Mouse (Mus musculus) ZHBTc4 (cell line): ENCODE measurements around the gene Dvl2.

ENCODE experiments used
- DNase-seq: peaks from one replicate; pipeline ENCODE4 v3.0.0-alpha.2; 2011; ENCODE audit warnings: low read depth, low spot score

Gene Dvl2

DNA sequence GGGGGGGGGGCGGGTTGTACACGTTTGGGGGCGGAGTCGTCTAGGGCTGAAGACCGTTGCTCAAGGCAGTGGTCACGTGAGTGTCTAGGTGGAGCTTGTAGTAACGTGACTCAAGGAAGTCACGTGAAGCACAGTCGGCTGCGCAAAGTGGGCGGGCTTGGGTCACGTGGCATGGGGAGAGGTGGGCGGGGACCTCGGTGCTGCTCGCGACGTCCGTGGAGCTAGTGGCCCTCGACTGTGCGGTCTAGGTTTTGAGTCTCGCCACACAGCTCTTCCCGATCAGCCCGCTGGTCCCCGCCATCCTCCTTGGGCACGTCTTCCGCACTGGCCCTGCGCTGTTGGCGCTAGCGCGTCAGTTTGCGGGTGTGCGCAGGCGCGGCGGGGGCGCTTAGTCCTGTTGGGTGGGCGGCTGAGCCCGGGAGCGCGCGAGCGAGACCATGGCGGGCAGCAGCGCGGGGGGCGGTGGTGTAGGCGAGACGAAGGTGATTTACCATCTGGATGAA lies at the start of gene Dvl2:
Dvl2 (plus strand) TSS at position 200 of the 503 bp plus-strand sequence.
- peak; percentile 100 for DNase-seq

DNA sequence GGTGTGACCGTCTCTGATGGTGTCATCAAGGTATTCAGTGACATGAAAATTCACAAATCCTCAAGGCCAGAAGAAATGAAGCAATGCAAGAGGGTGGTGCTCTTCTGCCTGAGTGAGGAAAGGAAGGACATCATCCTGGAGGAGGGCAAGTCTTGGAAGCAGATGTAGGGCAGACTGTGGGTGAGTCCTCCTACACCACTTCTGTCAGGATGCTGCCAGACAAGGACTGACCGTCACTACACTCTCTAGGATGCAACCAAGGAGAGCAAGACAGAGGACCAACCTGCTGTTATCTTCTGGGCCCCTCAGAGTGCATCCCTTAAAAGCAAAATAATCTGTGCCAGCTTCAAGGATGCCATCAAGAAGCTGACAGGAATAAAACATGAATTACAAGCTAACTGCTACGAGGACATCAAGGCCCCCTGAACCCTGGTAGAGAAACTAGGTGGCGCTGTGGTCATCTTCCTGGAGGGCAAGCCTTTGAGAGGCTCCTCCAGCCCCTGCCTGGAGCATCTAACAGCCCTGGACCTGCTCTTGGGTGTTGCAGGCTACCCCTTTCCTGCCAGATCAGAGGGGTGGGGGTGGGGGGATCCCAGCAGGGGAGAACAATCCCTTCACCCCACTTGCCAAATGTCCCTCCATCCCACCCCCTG lies 49.5 kb upstream of the Dvl2 start:
- no peak for DNase-seq

DNA sequence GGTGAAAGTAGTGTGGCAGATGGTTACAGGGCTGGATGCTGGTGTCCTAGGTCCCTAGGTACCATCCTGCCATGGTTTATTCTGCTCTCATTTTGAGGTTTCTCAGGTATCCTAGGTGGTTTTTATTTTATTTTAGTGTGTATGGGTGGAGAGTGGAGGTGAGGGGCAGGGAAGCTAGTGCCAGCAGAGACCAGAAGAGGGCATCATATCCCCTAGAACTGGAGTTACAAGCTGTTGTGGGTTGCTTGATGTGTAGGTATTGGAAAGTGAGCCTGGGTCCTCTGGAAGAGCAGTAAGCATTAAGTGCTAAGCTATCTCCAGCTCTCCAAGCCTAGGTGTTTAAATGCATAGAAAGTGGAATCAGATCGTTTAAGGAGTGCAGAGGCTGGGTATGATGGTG lies 48.1 kb upstream of the Dvl2 start:
- no peak for DNase-seq

DNA sequence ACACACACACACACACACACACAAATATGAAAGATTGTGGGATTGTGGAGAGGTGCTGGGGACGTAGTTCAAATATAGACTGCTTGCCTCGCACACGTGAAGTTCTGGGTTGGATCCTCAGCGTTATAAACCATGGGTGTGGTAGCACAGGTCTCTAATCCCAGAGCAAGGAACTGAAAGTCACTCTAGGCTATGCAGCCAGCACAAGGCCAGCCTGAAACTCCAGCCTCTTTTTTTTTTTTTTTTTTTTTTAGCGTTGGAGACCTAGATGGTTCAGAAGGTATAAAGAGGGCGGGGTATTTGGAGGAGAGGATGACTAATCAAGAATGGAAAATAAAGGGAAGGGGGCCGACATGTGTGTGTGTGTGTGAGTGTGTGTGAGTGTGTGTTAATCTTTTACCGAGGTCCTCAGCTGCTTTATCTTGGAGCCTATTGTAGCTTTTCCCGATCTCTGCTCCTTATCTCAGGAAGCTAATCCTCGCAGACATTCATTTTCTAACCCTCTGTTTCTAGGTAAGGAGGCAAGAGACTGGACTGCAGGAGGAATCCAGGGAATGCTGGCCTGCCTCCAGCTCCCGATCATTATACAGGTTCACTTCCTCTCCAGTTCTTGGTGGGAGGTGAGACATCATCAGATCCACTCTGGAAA lies 47.0 kb upstream of the Dvl2 start:
- DNase-seq: no peak

DNA sequence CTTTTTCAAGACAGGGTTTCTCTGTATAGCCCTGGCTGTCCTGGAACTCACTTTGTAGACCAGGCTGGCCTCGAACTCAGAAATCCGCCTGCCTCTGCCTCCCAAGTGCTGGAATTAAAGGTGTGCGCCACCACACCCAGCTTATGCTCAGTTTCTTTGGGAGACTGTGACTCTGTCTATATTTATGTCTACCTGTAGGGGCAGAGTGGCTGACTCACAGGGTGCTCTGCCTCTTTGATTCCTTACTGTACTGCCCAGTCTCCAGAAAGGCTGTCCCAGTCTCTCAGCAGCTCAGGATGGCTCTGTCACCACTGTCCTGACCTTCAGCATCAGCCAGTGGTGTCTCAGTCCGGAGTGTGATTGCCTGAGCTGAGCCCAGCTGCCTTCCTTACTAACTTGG lies 44.8 kb upstream of the Dvl2 start:
- DNase-seq: peak; percentile 54

DNA sequence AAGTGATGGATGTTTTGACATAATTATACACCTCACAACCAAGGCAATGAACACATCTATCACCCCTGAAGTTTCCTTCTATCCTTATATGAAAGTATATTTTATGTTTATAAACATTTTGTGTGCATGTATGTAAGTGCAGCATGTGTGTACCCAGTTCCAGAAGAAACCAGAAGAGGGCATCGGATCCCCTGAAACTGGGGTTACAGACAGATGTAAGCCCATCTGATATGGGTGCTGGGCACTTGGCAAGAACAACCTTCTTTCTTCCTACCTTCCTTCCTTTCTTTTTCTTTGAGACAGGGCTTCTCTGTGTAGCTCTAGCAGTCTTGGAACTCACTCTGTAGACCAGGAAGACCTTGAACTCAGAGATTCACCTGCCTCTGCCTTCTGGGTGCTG lies 44.2 kb upstream of the Dvl2 start:
- no peak for DNase-seq

DNA sequence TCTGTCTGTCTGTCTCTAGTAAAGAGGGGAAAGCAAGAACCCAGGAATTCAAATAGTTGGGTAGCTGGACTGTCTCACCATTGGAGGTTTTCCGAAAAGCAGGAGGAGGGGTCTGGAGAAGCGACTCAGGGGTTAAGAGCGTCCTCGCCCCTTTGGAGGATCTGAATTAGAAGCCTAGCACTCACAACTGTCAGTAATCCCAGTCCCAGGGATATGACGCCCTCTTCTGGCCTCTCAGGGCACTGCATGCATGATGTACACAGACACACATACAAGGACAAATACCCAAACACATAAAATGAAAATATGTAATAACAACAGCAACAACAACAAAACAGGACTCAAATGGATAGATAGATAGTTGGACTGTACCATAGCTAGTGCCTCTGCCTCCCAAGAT lies 39.8 kb upstream of the Dvl2 start:
- peak; percentile 86 for DNase-seq

DNA sequence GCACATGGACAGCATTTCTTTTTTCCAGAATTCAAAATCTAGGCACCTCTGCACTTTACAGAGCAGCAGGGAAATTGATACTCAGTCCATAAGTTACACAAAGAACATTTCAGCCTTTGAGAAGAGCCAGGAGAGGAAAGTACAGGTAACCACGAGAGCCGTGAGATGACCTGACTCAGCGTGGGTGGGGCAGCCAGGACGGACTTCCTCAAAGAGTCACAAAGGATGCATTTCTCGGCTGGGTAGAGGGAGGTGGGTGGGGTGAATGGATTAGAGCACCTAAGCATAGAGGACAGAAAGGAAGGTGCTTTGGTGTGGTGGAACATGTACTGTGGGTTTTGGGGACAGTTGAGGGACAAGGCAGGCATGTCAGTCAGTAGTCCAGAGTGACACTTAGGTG lies 38.6 kb upstream of the Dvl2 start:
- DNase-seq: peak; percentile 27

DNA sequence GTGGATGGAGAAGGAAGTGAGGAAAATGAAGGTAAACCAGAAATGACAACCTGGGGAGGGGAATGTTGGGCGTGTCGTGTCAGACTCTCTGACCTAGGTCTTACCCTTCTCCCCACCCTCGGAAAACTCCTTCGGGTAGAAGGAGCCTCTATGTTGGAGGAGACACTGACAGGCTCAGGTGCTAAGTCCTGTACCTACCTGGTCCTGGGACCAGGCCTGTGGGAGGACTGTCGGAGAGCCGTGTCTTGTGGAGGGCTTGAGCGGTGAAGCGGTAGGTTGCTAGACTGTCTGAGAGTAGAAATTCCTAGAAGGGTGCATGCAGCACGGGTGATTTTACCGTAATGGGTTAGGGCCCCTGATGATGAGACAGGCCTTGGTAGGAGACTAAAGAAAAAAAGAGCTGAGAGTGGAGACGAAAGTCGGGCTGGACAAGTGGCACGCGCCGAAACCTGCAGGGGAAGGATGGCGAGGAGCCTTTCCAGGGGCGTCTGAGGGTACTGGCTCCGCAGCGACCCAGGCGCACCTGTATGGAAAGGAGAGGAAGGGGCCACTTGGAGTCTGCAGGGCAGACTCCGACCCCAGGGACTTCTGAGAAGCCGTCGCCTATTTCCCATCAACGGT lies 35.6 kb upstream of the Dvl2 start, which contains the start of gene Cldn7:
Cldn7 (plus strand) TSS at position 130 of the 621 bp plus-strand sequence.
- DNase-seq: no peak

DNA sequence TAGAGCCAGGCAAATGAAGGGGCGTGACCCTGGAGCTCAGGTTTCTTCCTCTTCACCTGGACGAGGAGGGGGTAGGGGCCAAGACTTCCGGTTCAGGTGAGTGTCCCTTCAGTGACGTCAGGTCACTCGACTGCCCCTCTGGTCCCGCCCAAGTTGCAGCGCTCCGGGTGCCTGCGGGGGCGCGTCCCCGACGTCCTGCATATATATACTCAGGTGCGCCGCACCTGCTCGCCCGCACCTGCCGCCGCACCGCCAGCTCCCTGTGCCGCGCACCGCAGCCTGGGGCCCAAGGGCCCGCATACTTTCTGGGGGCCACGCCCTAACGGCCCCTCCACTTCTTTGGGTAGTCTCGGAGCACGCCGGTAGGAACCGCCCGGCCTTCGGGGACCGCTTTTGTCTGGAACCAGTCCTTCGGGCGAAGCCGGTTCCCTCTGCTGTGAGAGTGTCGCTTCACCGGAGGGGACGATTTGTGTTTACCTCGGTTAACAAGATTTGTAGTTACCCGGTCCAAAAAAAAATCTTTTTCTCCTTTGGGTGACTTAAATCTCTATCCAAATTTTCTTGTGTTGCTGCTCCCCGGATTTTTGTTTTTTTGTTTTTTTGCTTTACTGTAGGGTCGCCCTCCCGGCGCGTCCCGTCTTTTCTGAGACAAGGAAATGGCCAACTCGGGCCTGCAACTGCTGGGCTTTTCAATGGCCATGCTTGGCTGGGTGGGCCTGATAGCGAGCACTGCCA lies 35.0 kb upstream of the Dvl2 start:
- peak; percentile 52 for DNase-seq

DNA sequence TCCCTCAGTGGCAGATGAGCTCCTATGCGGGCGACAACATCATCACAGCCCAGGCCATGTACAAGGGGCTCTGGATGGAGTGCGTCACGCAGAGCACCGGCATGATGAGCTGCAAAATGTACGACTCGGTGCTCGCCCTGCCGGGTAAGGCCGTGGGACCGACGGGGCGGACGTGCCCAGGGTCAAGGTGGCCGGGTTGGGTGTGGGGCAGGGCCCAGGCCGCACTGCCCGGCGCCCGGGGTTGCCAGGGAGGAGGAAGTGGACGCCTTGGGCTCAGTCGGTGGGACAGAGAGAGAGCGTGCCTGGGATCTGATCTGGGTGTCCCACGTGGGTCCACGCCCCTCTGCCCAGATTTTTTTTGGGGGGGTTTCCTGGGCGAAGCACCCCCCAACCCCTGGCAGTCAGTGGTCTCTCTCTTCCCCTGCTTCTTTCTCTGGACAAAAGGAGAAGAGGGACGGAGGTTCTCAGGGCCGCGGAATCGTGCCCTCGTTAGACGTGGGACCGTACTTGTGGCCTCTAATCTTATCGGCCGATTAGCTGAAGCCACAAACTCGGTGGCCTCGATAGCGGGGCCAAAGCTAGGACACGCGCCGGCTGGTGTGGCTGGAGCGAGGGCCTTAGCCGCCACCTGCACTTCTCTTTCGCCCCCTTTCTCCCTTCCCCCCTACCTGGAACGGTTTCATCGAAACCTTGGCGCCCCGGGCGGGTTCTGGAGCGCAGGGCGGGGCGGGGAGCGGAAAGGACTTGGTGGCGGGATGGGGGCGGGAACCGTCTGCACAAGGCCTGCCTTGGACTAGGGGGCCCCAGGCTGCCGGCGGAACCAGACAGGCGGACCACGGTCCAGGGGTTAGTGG lies 34.2 kb upstream of the Dvl2 start:
- DNase-seq: peak; percentile 77

DNA sequence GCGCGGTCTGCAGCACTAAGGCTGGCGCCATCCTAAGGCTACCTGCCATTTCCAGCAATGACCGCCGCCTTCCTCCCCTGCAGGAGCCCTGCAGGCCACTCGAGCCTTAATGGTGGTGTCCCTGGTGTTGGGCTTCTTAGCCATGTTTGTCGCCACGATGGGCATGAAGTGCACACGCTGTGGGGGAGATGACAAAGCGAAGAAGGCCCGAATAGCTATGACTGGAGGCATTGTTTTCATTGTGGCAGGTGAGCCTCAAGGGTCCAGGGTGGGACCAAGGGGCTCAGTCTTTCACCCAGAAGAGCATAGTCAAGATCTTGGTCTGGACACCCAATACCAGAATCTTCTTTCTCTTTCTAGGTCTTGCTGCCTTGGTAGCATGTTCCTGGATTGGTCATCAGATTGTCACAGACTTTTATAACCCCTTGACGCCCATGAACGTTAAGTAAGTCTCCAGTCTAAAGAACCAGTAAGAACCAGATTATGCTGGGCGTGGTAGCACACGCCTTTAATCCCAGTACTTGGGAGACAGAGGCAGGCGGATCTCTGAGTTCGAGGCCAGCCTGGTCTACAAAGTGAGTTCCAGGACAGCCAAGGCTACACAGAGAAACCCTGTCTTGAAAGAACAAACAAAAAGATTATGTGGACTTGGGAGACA lies 33.4 kb upstream of the Dvl2 start:
- peak; percentile 52 for DNase-seq

DNA sequence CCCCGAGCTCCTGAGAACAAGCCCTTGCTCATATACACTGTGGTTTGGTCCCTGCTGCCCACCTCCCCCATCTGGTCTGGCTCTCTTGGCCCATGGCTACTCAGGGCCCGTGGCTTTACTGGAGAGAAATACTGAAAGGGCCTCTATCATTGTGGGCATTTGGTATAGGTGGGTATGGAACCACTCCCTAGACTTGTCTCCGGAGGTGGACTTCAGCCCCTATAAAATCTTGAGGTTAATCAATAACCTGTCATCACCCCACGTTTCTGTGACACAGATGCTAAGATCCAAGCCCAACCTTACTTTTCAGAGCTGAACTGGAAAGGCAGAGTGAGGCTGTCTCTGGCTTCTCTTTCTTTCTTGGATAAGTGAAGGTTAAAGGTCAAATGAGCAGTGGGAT lies 31.6 kb upstream of the Dvl2 start:
- DNase-seq: no peak

DNA sequence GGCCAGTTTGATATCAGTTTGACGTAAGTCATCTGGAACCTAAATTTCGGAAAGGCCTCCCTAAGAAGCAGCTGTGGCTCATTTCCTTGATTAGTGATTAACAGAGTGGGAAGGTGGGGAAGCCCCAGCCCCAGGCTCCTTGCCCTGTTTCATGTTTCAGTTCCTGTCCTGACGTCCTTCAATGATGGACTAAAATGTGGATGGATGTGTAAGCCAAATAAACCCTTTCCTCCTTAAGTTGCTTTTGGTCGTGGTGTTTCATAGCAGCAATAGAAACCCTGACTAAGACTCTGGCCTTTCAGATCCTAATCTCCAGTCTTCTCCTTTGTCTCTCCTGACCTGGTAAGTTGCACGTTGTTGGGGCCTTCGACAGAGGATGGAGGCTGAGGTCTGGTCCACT lies 30.2 kb upstream of the Dvl2 start:
- no peak for DNase-seq

DNA sequence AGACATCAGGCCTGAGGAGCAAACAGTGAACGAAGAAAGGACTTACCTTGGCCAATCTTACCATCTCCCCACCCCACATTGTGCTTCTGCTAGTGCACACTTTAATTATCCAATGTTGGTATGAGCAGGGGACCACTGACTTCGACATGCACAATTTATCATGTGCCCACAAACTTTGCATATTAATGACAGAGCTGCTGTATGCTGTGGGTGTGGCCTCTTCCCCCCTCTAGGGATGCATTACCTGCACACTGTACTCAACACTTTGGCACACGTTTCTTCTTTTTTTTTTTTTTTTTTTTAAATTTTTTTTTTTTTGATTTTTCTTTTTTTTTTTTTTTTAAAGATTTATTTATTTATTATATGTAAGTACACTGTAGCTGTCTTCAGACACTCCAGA lies 29.6 kb upstream of the Dvl2 start:
- DNase-seq: no peak

DNA sequence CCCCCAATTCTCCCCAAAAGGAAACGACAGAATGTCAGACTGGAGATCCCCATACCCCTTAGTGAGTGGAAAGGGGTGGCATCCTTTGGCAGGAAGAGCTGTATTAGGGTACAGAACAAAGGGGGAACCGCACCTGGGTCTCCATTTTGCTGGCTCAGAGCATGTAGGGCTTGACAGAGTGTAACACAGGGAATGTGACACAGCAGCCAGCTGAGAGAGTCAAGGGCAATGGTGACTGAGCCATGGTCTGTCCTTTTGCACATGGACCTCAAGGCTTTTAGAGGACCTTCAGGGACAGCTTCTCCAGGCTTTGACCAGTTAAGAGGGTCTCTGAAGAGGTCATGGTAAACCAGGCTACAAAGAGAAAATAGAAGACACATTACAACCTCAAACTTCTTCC lies 25.5 kb upstream of the Dvl2 start:
- no peak for DNase-seq

DNA sequence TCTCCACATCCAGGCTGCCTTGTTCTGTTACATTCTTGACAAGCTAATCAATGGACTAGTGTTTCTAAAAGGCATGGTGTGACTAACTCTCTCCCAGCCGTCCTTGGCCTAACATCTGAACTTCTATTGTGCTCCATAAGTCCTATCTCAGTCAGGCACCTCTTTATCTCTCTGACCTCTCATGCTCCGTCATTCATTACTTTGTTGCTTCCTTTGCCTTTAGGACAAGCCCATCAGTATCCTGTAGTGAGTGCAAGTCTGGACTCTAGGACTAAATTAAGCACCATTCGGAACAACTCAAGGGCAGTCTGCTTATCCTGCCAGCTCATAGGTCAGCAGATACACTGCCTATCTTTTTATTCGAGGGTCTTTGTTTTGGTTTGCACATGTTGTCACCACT lies 24.1 kb upstream of the Dvl2 start:
- no peak for DNase-seq

DNA sequence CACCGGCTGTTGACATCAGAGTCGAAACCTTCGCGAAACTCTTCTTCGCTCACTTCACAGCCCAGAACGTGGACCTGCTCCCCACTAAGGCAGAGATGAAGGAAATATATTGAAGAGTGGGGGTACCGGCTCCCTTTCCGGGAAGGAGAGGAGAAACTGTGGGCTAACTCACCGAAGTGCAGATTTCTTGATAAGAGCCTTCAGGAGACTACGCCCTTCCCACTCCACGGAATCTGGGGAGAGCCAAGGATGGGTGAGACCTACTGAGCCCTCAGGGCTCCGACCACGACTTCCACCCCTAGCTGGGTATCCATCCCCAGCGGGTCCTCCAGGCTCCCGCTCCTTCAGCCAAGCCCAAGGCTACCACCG lies 20.6 kb upstream of the Dvl2 start:
- no peak for DNase-seq

DNA sequence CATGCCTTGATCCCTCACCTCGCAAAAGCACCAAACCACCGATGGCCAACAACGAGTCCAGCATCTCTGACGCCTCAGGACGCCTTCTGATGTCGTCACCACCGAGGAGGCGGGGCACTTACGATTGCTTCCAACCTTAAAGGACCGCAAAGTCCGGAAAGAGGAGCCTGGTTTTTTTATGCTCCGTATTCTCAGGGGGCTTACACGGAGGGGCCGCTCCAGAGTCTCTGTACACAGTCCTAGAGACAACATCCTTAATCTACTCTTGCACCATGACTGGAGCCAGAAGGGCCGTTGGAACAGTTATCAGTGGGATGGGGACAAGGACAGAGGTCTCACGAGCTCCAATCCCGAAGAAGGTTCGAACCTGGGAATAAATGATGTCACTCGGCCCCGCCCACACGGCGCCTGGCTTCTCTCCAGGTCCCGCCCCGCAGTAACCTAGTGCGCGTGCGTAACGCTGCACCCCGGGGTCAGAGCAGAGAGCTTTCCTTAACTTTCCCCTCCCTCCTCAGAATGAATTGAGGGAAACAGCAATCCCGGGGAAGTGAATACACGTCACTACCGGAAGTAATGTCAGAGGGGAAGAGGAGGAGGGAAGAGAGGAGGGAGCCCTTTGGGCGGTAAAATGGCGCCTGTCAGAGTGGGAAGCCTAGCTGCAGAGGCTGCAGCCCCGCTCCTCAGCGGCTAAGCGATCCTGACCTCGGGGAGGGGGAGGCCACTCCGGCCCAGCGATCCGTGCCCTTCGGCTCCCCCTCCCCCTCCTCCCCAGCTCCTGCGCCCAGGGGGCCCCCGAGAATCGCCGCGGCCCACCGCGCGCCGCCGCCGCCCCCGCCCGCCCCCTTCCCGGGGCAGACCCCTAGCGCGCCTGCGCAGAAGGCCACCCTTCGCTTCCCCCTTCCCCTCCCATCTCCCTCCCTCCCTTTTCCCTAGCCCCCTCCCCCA lies 19.9 kb upstream of the Dvl2 start:
- DNase-seq: peak; percentile 100
